Mouse (Mus musculus) brown adipose tissue, adult 24 weeks (tissue): ENCODE measurements around the gene Mfsd11. TPM values are rescaled to one million over a fixed set of nuclear protein-coding genes. Genes with fewer than 3 reads are reported as not detected.
A peak's percentile ranks its signal among the peaks of the same experiment; 100 is the strongest.

ENCODE experiments used
- H3K27ac ChIP-seq: fragments of 200-500 bp; replicated peaks from 2 replicates; pipeline ENCODE4 v1.5.1; 2012; ENCODE audit warnings: low read depth, mild to moderate bottlenecking, low read length
- H3K4me1 ChIP-seq: fragments of 200-500 bp; 2 replicates; pipeline ENCODE4 v1.6.1; 2012; ENCODE audit warnings: low read length, mixed read lengths; ENCODE audit not compliant: control insufficient read depth, insufficient read depth, insufficient read length
- H3K4me3 ChIP-seq: fragments of 200-500 bp; 2 replicates; pipeline ENCODE4 v1.5.1; 2012; ENCODE audit warnings: low read depth, mild to moderate bottlenecking, low read length, moderate library complexity; ENCODE audit not compliant: insufficient read depth
- polyA plus RNA-seq: library from polyadenylated mRNA; stranded (reverse); fragments of >200 nt; gene quantifications from 2 replicates; pipeline ENCODE4 v1.2.4, GENCODE M21; 2012; ENCODE audit not compliant: missing spikeins, insufficient read depth, insufficient read length

Mfsd11 gene
- polyA plus RNA-seq, 1 experiment, result 27.5 TPM

- Histone ChIP-seq H3K4me1 (no peaks in the 10 kb centered on the region; the same call in 1 of the 2 replicates), H3K4me3 (no peak overlapping the region), H3K27ac (no peak overlapping the region)
Measured at GRCm38 (mm10) chr11:116917361-116917760, 65.1 kb downstream of the Mfsd11 start.

GRCm38 (mm10) chr11:116918323-116919185, 66.3 kb downstream of the Mfsd11 start, which contains the start of gene Mgat5b:
Gene Mgat5b (plus strand): TSS chr11:116918863.
- H3K4me1 ChIP-seq, result no peaks in the 10 kb centered on the region; the same call in 1 of the 2 replicates
- H3K4me3 ChIP-seq, result peak within 1 kb of the TSS; percentile 27
- no peak within 1 kb of the TSS for H3K27ac ChIP-seq

GRCm38 (mm10) chr11:116919186-116920020, 67.2 kb downstream of the Mfsd11 start:
- no peaks in the 10 kb centered on the region; the same call in 1 of the 2 replicates for H3K4me1 ChIP-seq
- H3K27ac ChIP-seq, result no peak overlapping the region
- H3K4me3 ChIP-seq, result peak overlapping the region; percentile 27; the same call in 1 of the 2 replicates

GRCm38 (mm10) chr11:116920746-116921145, 68.5 kb downstream of the Mfsd11 start:
- H3K4me3 ChIP-seq, result no peak overlapping the region
- H3K4me1 ChIP-seq, result no peaks in the 10 kb centered on the region; the same call in 1 of the 2 replicates
- H3K27ac ChIP-seq, result no peak overlapping the region

- Histone ChIP-seq H3K4me1 (no peaks in the 10 kb centered on the region; the same call in 1 of the 2 replicates), H3K4me3 (no peak overlapping the region), H3K27ac (no peak overlapping the region)
Measured at GRCm38 (mm10) chr11:116922058-116922457, 69.8 kb downstream of the Mfsd11 start.

Other genes with a start within 250 kb of the Mfsd11 start
- 4.4 and 8.2 TPM in 2 replicates for gene Rhbdf2, start 225.4 kb upstream of the Mfsd11 start, polyA plus RNA-seq
- gene Prcd, start 198.9 kb upstream of the Mfsd11 start, polyA plus RNA-seq, result 1.5 TPM in 1 of 2 replicates, not detected in the other
- 13.4 and 18.7 TPM in 2 replicates for gene Cygb, start 198.1 kb upstream of the Mfsd11 start, polyA plus RNA-seq
- not detected in 2 replicates for gene St6galnac1, start 76.9 kb upstream of the Mfsd11 start, polyA plus RNA-seq
- gene Mxra7, start 24.4 kb upstream of the Mfsd11 start, polyA plus RNA-seq, result 6.6 and 6.9 TPM in 2 replicates
- 70.4 and 80.7 TPM in 2 replicates for gene Mettl23, start 9.2 kb upstream of the Mfsd11 start, polyA plus RNA-seq
- 20.9 and 33.7 TPM in 2 replicates for gene Jmjd6, start 9.0 kb upstream of the Mfsd11 start, polyA plus RNA-seq
- 98.3 and 130 TPM in 2 replicates for gene Srsf2, start 654 bp downstream of the Mfsd11 start, polyA plus RNA-seq
- not detected in 2 replicates for gene Mgat5b, start 66.4 kb downstream of the Mfsd11 start, polyA plus RNA-seq